Mouse (Mus musculus) liver, postnatal 0 days (tissue): ENCODE results near the gene Tmprss7.

ENCODE experiments used
- CTCF ChIP-seq: sonication (generic); IDR thresholded peaks from 2 replicates; pipeline ENCODE4 v1.5.1; 2016; ENCODE audit warnings: antibody characterized with exemption, low read depth
- EP300 ChIP-seq: IDR thresholded peaks from 2 replicates; pipeline ENCODE4 v1.6.1; 2016; ENCODE audit warnings: antibody characterized with exemption, low read depth, mild to moderate bottlenecking

DNA sequence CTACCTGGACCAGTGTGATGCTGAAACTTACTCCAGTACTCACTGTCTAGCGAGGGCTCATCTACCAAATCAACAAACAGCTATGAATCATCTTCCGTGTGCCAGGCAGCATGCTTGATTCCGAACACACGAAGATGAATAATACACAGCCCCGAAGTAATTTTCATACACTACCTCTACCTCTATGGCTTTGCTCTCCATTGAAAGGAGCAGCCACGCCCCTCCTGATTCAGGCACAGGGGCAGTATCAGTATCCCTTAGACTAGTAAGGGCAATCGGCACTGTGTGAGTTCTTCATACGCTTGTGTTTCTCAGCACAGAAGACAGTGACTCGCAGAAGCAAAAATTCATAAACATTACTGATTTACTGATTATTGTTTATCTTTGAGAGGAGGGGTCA, 39.0 kb downstream of the Tmprss7 start:
- TF ChIP-seq EP300 (no peak), CTCF (no peak)
